Mouse (Mus musculus): Measurements from ENCODE around the gene Lcn8. TPM values are rescaled to one million over a fixed set of nuclear protein-coding genes. Genes with fewer than 3 reads are reported as not detected.

Lcn8 gene
- polyA plus RNA-seq, 1 experiment from 2014 or later = not detected

GRCm38 (mm10) chr2:25633616-25634015 is 19.3 kb upstream of the Lcn8 start:
- Histone ChIP-seq H3K4me1 (no peaks in the 10 kb centered on the region), H3K9ac (replicated peaks) (no peak overlapping the region), H3K9me3 (no peaks in the 10 kb centered on the region), H3K4me2 (replicated peaks) (no peak overlapping the region), H3K36me3 (no peaks in the 10 kb centered on the region), H3K27me3 (no peaks in the 10 kb centered on the region), H3K27ac (replicated peaks) (no peak overlapping the region), H3K4me3 (no peak overlapping the region)
- 75% methylated on average over 3 of the region's 3 CpGs for WGBS
- ATAC-seq (replicated peaks) = no peak

- 38% methylated on average over 1 of the region's 1 CpGs for WGBS
- Histone ChIP-seq H3K4me2 (replicated peaks) (no peak overlapping the region), H3K9me3 (no peaks in the 10 kb centered on the region), H3K9ac (replicated peaks) (no peak overlapping the region), H3K27ac (replicated peaks) (no peak overlapping the region), H3K4me3 (no peak overlapping the region), H3K36me3 (no peaks in the 10 kb centered on the region), H3K4me1 (no peaks in the 10 kb centered on the region), H3K27me3 (no peaks in the 10 kb centered on the region)
- ATAC-seq (replicated peaks) = no peak
Measured at GRCm38 (mm10) chr2:25634046-25634445, 18.9 kb upstream of the Lcn8 start.

GRCm38 (mm10) chr2:25639890-25640289 is 13.0 kb upstream of the Lcn8 start:
- ATAC-seq (replicated peaks) = no peak
- H3K36me3 ChIP-seq = no peaks in the 10 kb centered on the region
- no peaks in the 10 kb centered on the region for H3K27me3 ChIP-seq
- H3K4me3 ChIP-seq = no peak overlapping the region
- H3K27ac ChIP-seq (replicated peaks) = no peak overlapping the region
- H3K4me2 ChIP-seq (replicated peaks) = no peak overlapping the region
- 17% methylated on average over 6 of the region's 6 CpGs for WGBS
- no peak overlapping the region for H3K9ac ChIP-seq (replicated peaks)
- H3K4me1 ChIP-seq = no peaks in the 10 kb centered on the region
- no peaks in the 10 kb centered on the region for H3K9me3 ChIP-seq

- no peak for ATAC-seq (replicated peaks)
- WGBS = 79% methylated on average over 1 of the region's 1 CpGs
- Histone ChIP-seq H3K27me3 (no peaks in the 10 kb centered on the region), H3K9me3 (no peaks in the 10 kb centered on the region), H3K4me3 (no peak overlapping the region), H3K4me1 (no peaks in the 10 kb centered on the region), H3K9ac (replicated peaks) (no peak overlapping the region), H3K36me3 (no peaks in the 10 kb centered on the region), H3K4me2 (replicated peaks) (no peak overlapping the region), H3K27ac (replicated peaks) (no peak overlapping the region)
Measured at GRCm38 (mm10) chr2:25654502-25654901, 1.6 kb downstream of the Lcn8 start.

GRCm38 (mm10) chr2:25656691-25657090 is 3.8 kb downstream of the Lcn8 start:
- no peaks in the 10 kb centered on the region for H3K4me1 ChIP-seq
- no peak overlapping the region for H3K9ac ChIP-seq (replicated peaks)
- 79% methylated on average over 4 of the region's 4 CpGs for WGBS
- no peaks in the 10 kb centered on the region for H3K36me3 ChIP-seq
- H3K4me3 ChIP-seq = no peak overlapping the region
- H3K27me3 ChIP-seq = no peaks in the 10 kb centered on the region
- no peak for ATAC-seq (replicated peaks)
- H3K27ac ChIP-seq (replicated peaks) = no peak overlapping the region
- H3K9me3 ChIP-seq = no peaks in the 10 kb centered on the region
- no peak overlapping the region for H3K4me2 ChIP-seq (replicated peaks)

GRCm38 (mm10) chr2:25657246-25657645 is 4.3 kb downstream of the Lcn8 start:
- Histone ChIP-seq H3K9me3 (no peaks in the 10 kb centered on the region), H3K27me3 (no peaks in the 10 kb centered on the region), H3K4me1 (no peaks in the 10 kb centered on the region), H3K4me2 (replicated peaks) (no peak overlapping the region), H3K36me3 (no peaks in the 10 kb centered on the region), H3K9ac (replicated peaks) (no peak overlapping the region), H3K4me3 (no peak overlapping the region), H3K27ac (replicated peaks) (no peak overlapping the region)
- ATAC-seq (replicated peaks) = no peak
- WGBS = 83% methylated on average over 4 of the region's 4 CpGs

GRCm38 (mm10) chr2:25657652-25658051 is 4.7 kb downstream of the Lcn8 start, which contains the start of gene Lcn5:
Gene Lcn5 (plus strand): TSS chr2:25657952.
- H3K4me2 ChIP-seq (replicated peaks) = no peak within 1 kb of the TSS
- no peak for ATAC-seq (replicated peaks)
- H3K36me3 ChIP-seq = no peaks in the 10 kb centered on the region
- H3K27ac ChIP-seq (replicated peaks) = no peak within 1 kb of the TSS
- no peak within 1 kb of the TSS for H3K9ac ChIP-seq (replicated peaks)
- no peaks in the 10 kb centered on the region for H3K4me1 ChIP-seq
- H3K27me3 ChIP-seq = no peaks in the 10 kb centered on the region
- H3K9me3 ChIP-seq = no peaks in the 10 kb centered on the region
- no peak within 1 kb of the TSS for H3K4me3 ChIP-seq

- H3K4me3 ChIP-seq = no peak overlapping the region
- no peak overlapping the region for H3K27ac ChIP-seq (replicated peaks)
- H3K27me3 ChIP-seq = no peaks in the 10 kb centered on the region
- H3K4me2 ChIP-seq (replicated peaks) = no peak overlapping the region
- no peaks in the 10 kb centered on the region for H3K4me1 ChIP-seq
- no peak overlapping the region for H3K9ac ChIP-seq (replicated peaks)
- no peaks in the 10 kb centered on the region for H3K9me3 ChIP-seq
- 95% methylated on average over 8 of the region's 8 CpGs for WGBS
- no peak for ATAC-seq (replicated peaks)
- no peaks in the 10 kb centered on the region for H3K36me3 ChIP-seq
Measured at GRCm38 (mm10) chr2:25660279-25660678, 7.4 kb downstream of the Lcn8 start.

GRCm38 (mm10) chr2:25661245-25661970 is 8.5 kb downstream of the Lcn8 start:
- no peak for ATAC-seq (replicated peaks)
- 81% methylated on average over 6 of the region's 6 CpGs for WGBS

GRCm38 (mm10) chr2:25663511-25663910 is 10.6 kb downstream of the Lcn8 start:
- 67% methylated on average over 1 of the region's 1 CpGs for WGBS
- no peaks in the 10 kb centered on the region for H3K36me3 ChIP-seq
- ATAC-seq (replicated peaks) = no peak

More at GRCm38 (mm10) chr2:25661245-25661970, 8.5 kb downstream of the Lcn8 start:
- Histone ChIP-seq H3K4me2 (replicated peaks) (no peak overlapping the region), H3K36me3 (no peaks in the 10 kb centered on the region), H3K9ac (replicated peaks) (no peak overlapping the region), H3K4me3 (no peak overlapping the region), H3K27me3 (no peaks in the 10 kb centered on the region), H3K9me3 (no peaks in the 10 kb centered on the region), H3K4me1 (no peaks in the 10 kb centered on the region), H3K27ac (replicated peaks) (no peak overlapping the region)

GRCm38 (mm10) chr2:25664125-25664524 is 11.2 kb downstream of the Lcn8 start:
- Histone ChIP-seq H3K9me3 (no peaks in the 10 kb centered on the region), H3K27ac (replicated peaks) (no peak overlapping the region), H3K9ac (replicated peaks) (no peak overlapping the region), H3K4me2 (replicated peaks) (no peak overlapping the region), H3K4me3 (no peak overlapping the region), H3K36me3 (no peaks in the 10 kb centered on the region), H3K4me1 (no peaks in the 10 kb centered on the region), H3K27me3 (no peaks in the 10 kb centered on the region)
- 82% methylated on average over 5 of the region's 5 CpGs for WGBS
- ATAC-seq (replicated peaks) = no peak

More at GRCm38 (mm10) chr2:25663511-25663910, 10.6 kb downstream of the Lcn8 start:
- no peaks in the 10 kb centered on the region for H3K4me1 ChIP-seq
- no peak overlapping the region for H3K27ac ChIP-seq (replicated peaks)
- no peak overlapping the region for H3K4me2 ChIP-seq (replicated peaks)
- no peak overlapping the region for H3K4me3 ChIP-seq
- H3K9me3 ChIP-seq = no peaks in the 10 kb centered on the region
- no peaks in the 10 kb centered on the region for H3K27me3 ChIP-seq
- H3K9ac ChIP-seq (replicated peaks) = no peak overlapping the region

- no peak overlapping the region for H3K27ac ChIP-seq (replicated peaks)
- no peak overlapping the region for H3K9ac ChIP-seq (replicated peaks)
- H3K36me3 ChIP-seq = no peaks in the 10 kb centered on the region
- no peak overlapping the region for H3K4me2 ChIP-seq (replicated peaks)
- no peak for ATAC-seq (replicated peaks)
- no peaks in the 10 kb centered on the region for H3K9me3 ChIP-seq
- WGBS = 63% methylated on average over 1 of the region's 1 CpGs
- H3K4me1 ChIP-seq = no peaks in the 10 kb centered on the region
- H3K4me3 ChIP-seq = no peak overlapping the region
- no peaks in the 10 kb centered on the region for H3K27me3 ChIP-seq
Measured at GRCm38 (mm10) chr2:25666516-25666915, 13.6 kb downstream of the Lcn8 start.

GRCm38 (mm10) chr2:25676486-25676885 is 23.6 kb downstream of the Lcn8 start, which contains the start of gene Lcn6:
Gene Lcn6 (plus strand): TSS chr2:25676786.
- no peak within 1 kb of the TSS for H3K4me2 ChIP-seq (replicated peaks)
- no peaks in the 10 kb centered on the region for H3K9me3 ChIP-seq
- no peak within 1 kb of the TSS for H3K4me3 ChIP-seq
- no peaks in the 10 kb centered on the region for H3K27me3 ChIP-seq
- H3K9ac ChIP-seq (replicated peaks) = no peak within 1 kb of the TSS
- H3K4me1 ChIP-seq = no peaks in the 10 kb centered on the region
- no peaks in the 10 kb centered on the region for H3K36me3 ChIP-seq
- no peak for ATAC-seq (replicated peaks)
- 93% methylated on average over 3 of the region's 3 CpGs for WGBS
- no peak within 1 kb of the TSS for H3K27ac ChIP-seq (replicated peaks)
